Mouse (Mus musculus) limb, embryonic 12.5 days (tissue): ENCODE results near the gene Prpf19. TPM values are rescaled to one million over a fixed set of nuclear protein-coding genes. Genes with fewer than 3 reads are reported as not detected.

Experiments
- ATAC-seq: fragments of 200-750 bp; cut with Nextera tagmentation; 2 replicates; pipeline ENCODE4 v1.8.0; 2017; ENCODE audit warnings: low read depth, moderate TSS enrichment; ENCODE audit not compliant: insufficient number of reproducible peaks, insufficient read depth, low FRiP score, low TSS enrichment
- H3K27ac ChIP-seq: fragments of 300-500 bp; sonication (generic); 2 replicates; pipeline ENCODE4 v1.5.1; 2016; ENCODE audit warnings: mild to moderate bottlenecking, moderate library complexity
- H3K27me3 ChIP-seq: fragments of 300-500 bp; sonication (generic); 2 replicates; pipeline ENCODE4 v1.6.1; 2016; ENCODE audit warnings: mild to moderate bottlenecking, moderate library complexity
- H3K36me3 ChIP-seq: fragments of 300-500 bp; sonication (generic); 2 replicates; pipeline ENCODE4 v1.6.1; 2016; ENCODE audit warnings: mild to moderate bottlenecking, moderate library complexity
- H3K4me1 ChIP-seq: fragments of 300-500 bp; sonication (generic); replicated peaks from 2 replicates; pipeline ENCODE4 v1.6.1; 2016
- H3K4me2 ChIP-seq: fragments of 300-500 bp; sonication (generic); 2 replicates; pipeline ENCODE4 v1.6.1; 2016; ENCODE audit warnings: mild to moderate bottlenecking, moderate library complexity
- H3K4me3 ChIP-seq: fragments of 300-500 bp; sonication (generic); replicated peaks from 2 replicates; pipeline ENCODE4 v1.5.1; 2016; ENCODE audit warnings: mild to moderate bottlenecking
- H3K9ac ChIP-seq: fragments of 300-500 bp; sonication (generic); replicated peaks from 2 replicates; pipeline ENCODE4 v1.6.1; 2016; ENCODE audit warnings: mild to moderate bottlenecking, moderate library complexity
- H3K9me3 ChIP-seq: fragments of 300-500 bp; sonication (generic); 2 replicates; pipeline ENCODE4 v1.6.1; 2016; ENCODE audit warnings: mild to moderate bottlenecking, moderate library complexity
- WGBS: fragments of 180-500 bp; shearing (Covaris S2); methylation state at CpG from one replicate; pipeline ENCODE4 v1.1.7; 2016; 5-methylcytosine and 5-hydroxymethylcytosine counted together
- polyA plus RNA-seq: library from polyadenylated mRNA; unstranded; fragments of >200 nt; fragmentation: Nextera tagmentation; extraction: Ambion mirVana; gene quantifications from 2 replicates; pipeline ENCODE4 v1.2.1, GENCODE M21; 2016

Gene Prpf19
- polyA plus RNA-seq, 1 experiment from 2014 or later: 50.3 TPM

- Histone ChIP-seq H3K9ac (peak overlapping the region; percentile 90), H3K4me3 (peak overlapping the region; percentile 83), H3K27ac (peak overlapping the region; percentile 92), H3K36me3 (peaks cover 67% of the 10 kb centered on the region), H3K9me3 (no peaks in the 10 kb centered on the region), H3K27me3 (no peaks in the 10 kb centered on the region), H3K4me2 (peak overlapping the region; percentile 91), H3K4me1 (peaks cover 26% of the 10 kb centered on the region)
- peak; percentile 87 for ATAC-seq
- under 1% methylated on average over 42 of the region's 43 CpGs for WGBS
These were observed 25.7 kb upstream of the Prpf19 start for GRCm38 (mm10) chr19:10869241-10869885.

- ATAC-seq: peak; percentile 26
- Histone ChIP-seq H3K4me1 (peaks cover 26% of the 10 kb centered on the region), H3K27me3 (no peaks in the 10 kb centered on the region), H3K4me3 (peak within 1 kb of the TSS; percentile 83), H3K9me3 (no peaks in the 10 kb centered on the region), H3K4me2 (peak within 1 kb of the TSS; percentile 91), H3K9ac (peak within 1 kb of the TSS; percentile 90), H3K36me3 (peaks cover 65% of the 10 kb centered on the region), H3K27ac (peak within 1 kb of the TSS; percentile 92)
- 3% methylated on average over 8 of the region's 8 CpGs for WGBS
These were observed 25.0 kb upstream of the Prpf19 start, which contains the start of gene Tmem132a for GRCm38 (mm10) chr19:10869886-10870527. Gene Tmem132a (minus strand): TSS chr19:10869940.

- WGBS: 93% methylated on average over 3 of the region's 3 CpGs
- H3K9ac ChIP-seq: no peak overlapping the region
- peaks cover 62% of the 10 kb centered on the region for H3K36me3 ChIP-seq
- ATAC-seq: no peak
- H3K27ac ChIP-seq: peak overlapping the region; percentile 92; the same call in 1 of the 2 replicates
- H3K4me3 ChIP-seq: no peak overlapping the region
- peaks cover 26% of the 10 kb centered on the region for H3K4me1 ChIP-seq
- no peaks in the 10 kb centered on the region for H3K27me3 ChIP-seq
- H3K4me2 ChIP-seq: no peak overlapping the region
- no peaks in the 10 kb centered on the region for H3K9me3 ChIP-seq
These were observed 24.4 kb upstream of the Prpf19 start for GRCm38 (mm10) chr19:10870676-10871075.

DNA sequence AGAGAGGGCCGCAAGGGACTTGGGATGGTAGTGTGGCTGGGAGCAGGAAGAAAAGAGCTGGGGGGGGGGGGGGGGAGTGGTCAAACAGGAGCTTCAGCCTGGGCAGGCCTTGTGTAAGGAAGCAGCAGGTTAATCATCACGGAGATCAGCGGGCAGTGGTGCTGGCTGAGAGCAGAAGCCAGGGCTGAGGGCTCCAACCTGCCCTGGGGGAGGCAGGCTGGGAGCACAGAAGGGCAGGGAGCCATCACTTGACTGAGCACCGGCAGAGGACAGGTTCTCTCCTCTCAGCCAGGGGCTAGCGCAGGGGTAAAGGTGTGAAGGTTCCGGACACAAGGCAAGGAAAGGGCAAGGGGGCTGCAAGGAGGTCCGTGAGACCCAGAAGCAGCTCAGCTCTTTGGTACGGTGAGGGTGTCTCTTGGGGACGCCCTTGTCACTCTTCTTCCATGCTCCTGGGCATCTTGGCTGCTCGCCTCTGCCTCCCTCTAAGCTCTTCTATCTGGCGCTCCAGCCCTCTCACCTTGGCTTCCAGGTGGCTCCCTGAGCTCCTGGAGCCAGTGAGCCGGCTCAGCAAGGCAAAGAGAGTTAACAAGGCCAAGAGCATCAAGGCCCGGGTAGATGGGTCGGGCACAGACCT lies 23.6 kb upstream of the Prpf19 start:
- peaks cover 26% of the 10 kb centered on the region for H3K4me1 ChIP-seq
- no peaks in the 10 kb centered on the region for H3K27me3 ChIP-seq
- no peak overlapping the region for H3K27ac ChIP-seq
- H3K9me3 ChIP-seq: no peaks in the 10 kb centered on the region
- H3K36me3 ChIP-seq: peaks cover 54% of the 10 kb centered on the region
- H3K4me3 ChIP-seq: no peak overlapping the region
- ATAC-seq: no peak
- H3K9ac ChIP-seq: no peak overlapping the region
- H3K4me2 ChIP-seq: no peak overlapping the region
- 87% methylated on average over 14 of the region's 14 CpGs for WGBS

- Histone ChIP-seq H3K4me1 (peaks cover 16% of the 10 kb centered on the region), H3K36me3 (peaks cover 27% of the 10 kb centered on the region), H3K27me3 (no peaks in the 10 kb centered on the region), H3K4me3 (no peak overlapping the region), H3K4me2 (no peak overlapping the region), H3K9me3 (no peaks in the 10 kb centered on the region), H3K9ac (no peak overlapping the region), H3K27ac (no peak overlapping the region)
- ATAC-seq: no peak
- 86% methylated on average over 7 of the region's 7 CpGs for WGBS
These were observed 16.7 kb upstream of the Prpf19 start for GRCm38 (mm10) chr19:10878201-10878837.

GRCm38 (mm10) chr19:10880085-10880974 lies 14.7 kb upstream of the Prpf19 start:
- H3K27me3 ChIP-seq: no peaks in the 10 kb centered on the region
- peak overlapping the region; percentile 66 for H3K9ac ChIP-seq
- 58% methylated on average over 7 of the region's 7 CpGs for WGBS
- no peak for ATAC-seq
- peaks cover 10% of the 10 kb centered on the region for H3K36me3 ChIP-seq
- peak overlapping the region; percentile 95 for H3K4me2 ChIP-seq
- H3K27ac ChIP-seq: peak overlapping the region; percentile 97; the same call in 1 of the 2 replicates
- peaks cover 4% of the 10 kb centered on the region; the same call in 1 of the 2 replicates for H3K9me3 ChIP-seq
- H3K4me3 ChIP-seq: peak overlapping the region; percentile 62
- H3K4me1 ChIP-seq: peaks cover 16% of the 10 kb centered on the region

- 4% methylated on average over 14 of the region's 14 CpGs for WGBS
- Histone ChIP-seq H3K4me2 (peak overlapping the region; percentile 95), H3K27me3 (no peaks in the 10 kb centered on the region), H3K27ac (peak overlapping the region; percentile 97), H3K9ac (peak overlapping the region; percentile 66), H3K36me3 (peaks cover 9% of the 10 kb centered on the region), H3K4me1 (peaks cover 16% of the 10 kb centered on the region), H3K9me3 (peaks cover 5% of the 10 kb centered on the region; the same call in 1 of the 2 replicates), H3K4me3 (peak overlapping the region; percentile 62)
- ATAC-seq: peak; percentile 78
These were observed 14.0 kb upstream of the Prpf19 start for GRCm38 (mm10) chr19:10880975-10881425.

GRCm38 (mm10) chr19:10881426-10882154 lies 13.4 kb upstream of the Prpf19 start, which contains the start of gene Tmem109:
Gene Tmem109 (minus strand): TSS chr19:10882001.
- peak within 1 kb of the TSS; percentile 95 for H3K4me2 ChIP-seq
- H3K27me3 ChIP-seq: no peaks in the 10 kb centered on the region
- peak within 1 kb of the TSS; percentile 62 for H3K4me3 ChIP-seq
- peaks cover 5% of the 10 kb centered on the region; the same call in 1 of the 2 replicates for H3K9me3 ChIP-seq
- peak within 1 kb of the TSS; percentile 97 for H3K27ac ChIP-seq
- peaks cover 9% of the 10 kb centered on the region for H3K36me3 ChIP-seq
- under 1% methylated on average over 49 of the region's 49 CpGs for WGBS
- peaks cover 16% of the 10 kb centered on the region for H3K4me1 ChIP-seq
- peak within 1 kb of the TSS; percentile 66 for H3K9ac ChIP-seq
- peak; percentile 90 for ATAC-seq

GRCm38 (mm10) chr19:10892201-10892600 lies 2.8 kb upstream of the Prpf19 start:
- no peak overlapping the region for H3K4me3 ChIP-seq
- H3K4me1 ChIP-seq: peaks cover 15% of the 10 kb centered on the region
- no peak for ATAC-seq
- WGBS: 93% methylated on average over 3 of the region's 3 CpGs
- no peak overlapping the region for H3K4me2 ChIP-seq
- H3K27ac ChIP-seq: no peak overlapping the region
- 0 out of 2 replicates have a peak, but pooled peaks cover under 1% of the 10 kb centered on the region for H3K36me3 ChIP-seq
- no peaks in the 10 kb centered on the region for H3K27me3 ChIP-seq
- no peaks in the 10 kb centered on the region for H3K9me3 ChIP-seq
- no peak overlapping the region for H3K9ac ChIP-seq

GRCm38 (mm10) chr19:10895708-10896107 lies 677 bp downstream of the Prpf19 start:
- Histone ChIP-seq H3K36me3 (peaks cover 36% of the 10 kb centered on the region), H3K9me3 (no peaks in the 10 kb centered on the region), H3K4me2 (peak overlapping the region; percentile 77), H3K27me3 (no peaks in the 10 kb centered on the region), H3K4me1 (peaks cover 15% of the 10 kb centered on the region), H3K4me3 (peak overlapping the region; percentile 92), H3K9ac (peak overlapping the region; percentile 87), H3K27ac (peak overlapping the region; percentile 94)
- no peak for ATAC-seq
- 2% methylated on average over 16 of the region's 16 CpGs for WGBS
